Mouse (Mus musculus): ENCODE measurements around the gene Vangl2. TPM values are rescaled to one million over a fixed set of nuclear protein-coding genes. Genes with fewer than 3 reads are reported as not detected.
A peak's percentile ranks its signal among the peaks of the same experiment; 100 is the strongest.

The Vangl2 gene
- polyA plus RNA-seq, 1 experiment from 2014 or later: 63.2 TPM

DNA sequence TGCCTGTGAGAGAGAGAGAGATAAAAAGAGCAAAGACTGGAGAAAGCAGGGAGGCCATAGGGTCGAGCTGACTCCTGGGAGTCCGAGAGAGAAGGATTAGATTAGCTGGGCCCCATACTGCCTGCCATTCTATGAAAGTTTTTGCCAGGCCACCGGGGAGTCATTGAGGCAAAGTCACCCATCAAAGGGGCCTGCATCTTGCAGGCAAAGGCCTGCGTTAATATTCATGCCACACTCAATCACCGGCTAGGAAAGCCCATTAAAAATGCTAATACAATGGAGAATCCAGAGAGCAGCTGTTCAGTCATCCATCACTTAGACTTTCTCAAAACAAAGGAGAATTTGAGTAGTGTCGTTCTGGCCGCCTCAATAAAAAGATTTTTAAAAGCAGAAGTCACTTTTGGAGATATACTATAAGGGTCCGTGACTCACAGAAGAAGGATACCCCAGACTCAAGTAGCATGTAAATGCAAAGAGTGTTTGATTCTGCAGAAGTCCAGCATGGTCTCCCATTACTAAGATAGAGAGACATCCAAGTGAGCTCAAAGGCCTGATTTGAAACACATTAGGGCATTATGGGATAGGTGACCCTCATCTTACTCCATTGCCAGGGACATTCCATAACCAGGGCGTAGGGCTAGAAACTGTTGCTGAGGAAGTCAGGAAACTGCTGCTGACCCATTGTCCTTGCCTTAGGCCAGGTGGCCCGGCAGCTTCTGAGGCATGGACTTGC lies 57.2 kb downstream of the Vangl2 start:
- Histone ChIP-seq H3K9ac (no peak overlapping the region), H3K36me3 (replicated peaks) (no peaks in the 10 kb centered on the region), H3K4me1 (peaks cover 10% of the 10 kb centered on the region), H3K4me3 (replicated peaks) (no peak overlapping the region), H3K27ac (no peak overlapping the region), H3K4me2 (no peak overlapping the region), H3K27me3 (no peaks in the 10 kb centered on the region), H3K9me3 (no peaks in the 10 kb centered on the region)
- ATAC-seq (ENCODE audit: low FRiP score): 0 out of 2 replicates have a peak, but pooled peaks have one; percentile 20
- WGBS: 34% methylated on average over 10 of the region's 10 CpGs

DNA sequence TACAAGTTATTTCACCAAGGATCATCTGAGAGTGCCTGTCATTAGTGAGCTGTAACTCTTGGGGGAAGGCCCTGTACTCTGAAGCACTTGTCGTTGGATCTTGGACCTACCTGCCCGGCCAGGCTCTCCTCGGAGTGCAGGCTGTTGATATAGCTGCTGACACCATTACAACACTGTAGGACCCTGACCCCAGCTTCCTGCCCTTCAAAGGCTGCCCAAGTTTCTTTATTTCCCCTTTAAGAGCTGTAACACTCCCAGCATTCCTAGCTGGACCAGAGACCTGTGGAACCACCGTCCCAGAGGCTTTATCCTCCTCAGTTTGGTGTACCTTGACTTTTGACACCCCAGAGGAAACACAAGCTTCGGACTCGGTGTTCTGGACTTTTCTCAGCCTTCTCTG lies 59.0 kb downstream of the Vangl2 start:
- H3K27me3 ChIP-seq: no peaks in the 10 kb centered on the region
- peaks cover 10% of the 10 kb centered on the region for H3K4me1 ChIP-seq
- no peak overlapping the region for H3K4me3 ChIP-seq (replicated peaks)
- no peaks in the 10 kb centered on the region for H3K36me3 ChIP-seq (replicated peaks)
- no peak for ATAC-seq (ENCODE audit: low FRiP score)
- H3K27ac ChIP-seq: no peak overlapping the region
- no peak overlapping the region for H3K4me2 ChIP-seq
- no peaks in the 10 kb centered on the region for H3K9me3 ChIP-seq
- 86% methylated on average over 6 of the region's 6 CpGs for WGBS
- no peak overlapping the region for H3K9ac ChIP-seq

DNA sequence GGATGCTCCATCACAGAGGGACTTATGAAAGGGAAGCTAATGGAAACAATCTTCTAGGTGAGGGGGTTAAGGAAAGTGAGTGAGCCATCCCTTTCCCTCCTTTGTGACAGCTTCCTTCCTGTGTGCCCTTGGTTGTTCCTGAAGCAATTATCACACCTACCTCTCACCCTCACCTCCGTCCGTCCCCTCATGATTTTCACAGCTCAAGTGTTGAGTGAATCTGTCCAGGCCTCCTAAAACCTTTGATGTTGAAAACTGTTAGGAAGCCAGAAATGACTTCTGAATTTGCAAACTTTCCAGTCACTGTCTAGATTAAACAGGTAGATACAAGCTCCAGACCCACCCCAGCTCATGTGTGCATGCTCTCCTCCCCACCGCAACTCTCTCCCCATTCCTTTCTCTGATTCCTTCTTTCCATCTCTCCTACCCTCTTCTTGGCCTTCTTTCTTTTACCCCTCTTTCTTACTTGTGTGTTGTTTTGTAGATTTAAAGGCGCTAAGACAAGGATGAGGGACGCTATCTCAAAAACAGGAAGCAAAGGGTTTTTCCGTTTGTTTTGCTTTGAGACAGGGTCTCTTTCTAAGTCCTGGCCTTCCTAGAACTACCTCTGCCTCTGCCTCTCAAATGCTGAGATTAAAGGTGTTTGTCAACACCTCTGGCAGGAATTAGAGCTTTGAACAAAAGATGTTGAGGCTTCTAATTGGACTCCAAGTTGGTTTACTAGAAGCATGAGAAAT lies 62.0 kb downstream of the Vangl2 start:
- Histone ChIP-seq H3K9ac (no peak overlapping the region), H3K4me1 (peaks cover 8% of the 10 kb centered on the region), H3K4me2 (no peak overlapping the region), H3K9me3 (no peaks in the 10 kb centered on the region), H3K27me3 (no peaks in the 10 kb centered on the region), H3K27ac (no peak overlapping the region), H3K36me3 (replicated peaks) (no peaks in the 10 kb centered on the region), H3K4me3 (replicated peaks) (no peak overlapping the region)
- WGBS: 93% methylated on average over 6 of the region's 6 CpGs
- no peak for ATAC-seq (ENCODE audit: low FRiP score)

DNA sequence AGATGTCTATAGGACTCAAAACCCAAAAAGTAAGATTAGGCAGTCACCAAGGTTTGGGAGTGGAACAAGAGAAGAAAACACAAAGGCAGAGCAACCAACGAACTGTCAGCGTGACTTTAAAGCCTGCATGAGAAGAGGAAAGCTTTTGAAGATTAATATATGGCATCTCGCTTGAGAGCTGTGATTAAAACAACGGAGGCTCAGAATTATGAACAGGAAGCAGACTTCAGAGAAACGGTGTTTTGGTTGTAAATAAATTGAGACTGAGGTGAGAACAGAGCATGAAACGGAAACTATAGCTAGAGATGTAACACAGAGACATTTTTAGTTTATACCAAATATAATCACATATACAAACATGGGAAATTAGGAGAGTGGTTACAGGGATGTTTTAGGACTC lies 64.6 kb downstream of the Vangl2 start:
- no peaks in the 10 kb centered on the region for H3K9me3 ChIP-seq
- H3K4me2 ChIP-seq: no peak overlapping the region
- no peak overlapping the region for H3K4me3 ChIP-seq (replicated peaks)
- H3K36me3 ChIP-seq (replicated peaks): no peaks in the 10 kb centered on the region
- no peaks in the 10 kb centered on the region; the same call in 1 of the 2 replicates for H3K4me1 ChIP-seq
- WGBS: 82% methylated on average over 6 of the region's 6 CpGs
- no peak overlapping the region for H3K27ac ChIP-seq
- no peak overlapping the region for H3K9ac ChIP-seq
- H3K27me3 ChIP-seq: no peaks in the 10 kb centered on the region
- no peak for ATAC-seq (ENCODE audit: low FRiP score)

DNA sequence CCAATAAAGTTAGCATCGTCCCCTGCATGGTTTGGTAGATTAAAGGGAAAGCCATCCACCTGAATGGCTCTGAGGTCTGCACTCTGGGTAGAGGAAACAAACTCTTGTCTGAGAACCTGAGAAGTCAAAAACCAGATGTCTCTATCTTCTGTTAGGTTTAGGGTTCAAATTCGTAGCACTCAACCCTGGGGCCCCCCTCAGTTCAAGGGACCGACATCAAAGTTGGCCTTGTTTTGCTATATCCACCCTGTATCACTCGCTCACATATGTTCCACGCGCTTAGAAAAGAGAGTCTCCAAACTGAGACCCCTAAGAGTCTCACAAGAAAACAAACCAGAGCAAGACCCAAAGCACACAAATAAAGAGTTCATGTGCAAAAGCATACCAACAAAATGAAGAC lies 66.5 kb downstream of the Vangl2 start:
- no peak overlapping the region for H3K4me2 ChIP-seq
- no peaks in the 10 kb centered on the region for H3K27me3 ChIP-seq
- no peak for ATAC-seq (ENCODE audit: low FRiP score)
- H3K9me3 ChIP-seq: no peaks in the 10 kb centered on the region
- H3K4me1 ChIP-seq: no peaks in the 10 kb centered on the region; the same call in 1 of the 2 replicates
- WGBS: 91% methylated on average over 6 of the region's 6 CpGs
- H3K4me3 ChIP-seq (replicated peaks): no peak overlapping the region
- H3K9ac ChIP-seq: no peak overlapping the region
- H3K36me3 ChIP-seq (replicated peaks): no peaks in the 10 kb centered on the region
- no peak overlapping the region for H3K27ac ChIP-seq

DNA sequence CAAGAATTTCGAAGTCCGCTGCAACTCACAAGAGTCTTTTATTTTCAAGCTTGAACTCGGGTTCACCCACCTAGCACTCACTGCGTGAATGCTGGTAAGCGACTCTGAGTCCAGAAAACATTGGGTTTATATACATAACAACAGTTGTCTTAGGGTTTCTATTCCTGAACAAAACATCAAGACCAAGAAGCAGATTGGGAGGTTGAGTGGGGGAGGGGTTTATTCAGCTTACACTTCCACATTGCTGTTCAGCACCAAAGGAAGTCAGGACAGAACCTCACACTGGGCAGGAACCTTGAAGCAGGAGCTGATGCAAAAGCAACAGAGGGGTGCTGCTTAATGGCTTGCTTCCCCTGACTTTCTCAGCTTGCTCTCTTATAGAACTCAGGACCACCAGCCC lies 67.5 kb downstream of the Vangl2 start:
- WGBS: 90% methylated on average over 5 of the region's 5 CpGs
- no peaks in the 10 kb centered on the region; the same call in 1 of the 2 replicates for H3K4me1 ChIP-seq
- H3K9me3 ChIP-seq: no peaks in the 10 kb centered on the region
- H3K4me3 ChIP-seq (replicated peaks): no peak overlapping the region
- no peaks in the 10 kb centered on the region for H3K36me3 ChIP-seq (replicated peaks)
- H3K4me2 ChIP-seq: no peak overlapping the region
- no peak for ATAC-seq (ENCODE audit: low FRiP score)
- H3K27me3 ChIP-seq: no peaks in the 10 kb centered on the region
- H3K9ac ChIP-seq: no peak overlapping the region
- H3K27ac ChIP-seq: no peak overlapping the region

DNA sequence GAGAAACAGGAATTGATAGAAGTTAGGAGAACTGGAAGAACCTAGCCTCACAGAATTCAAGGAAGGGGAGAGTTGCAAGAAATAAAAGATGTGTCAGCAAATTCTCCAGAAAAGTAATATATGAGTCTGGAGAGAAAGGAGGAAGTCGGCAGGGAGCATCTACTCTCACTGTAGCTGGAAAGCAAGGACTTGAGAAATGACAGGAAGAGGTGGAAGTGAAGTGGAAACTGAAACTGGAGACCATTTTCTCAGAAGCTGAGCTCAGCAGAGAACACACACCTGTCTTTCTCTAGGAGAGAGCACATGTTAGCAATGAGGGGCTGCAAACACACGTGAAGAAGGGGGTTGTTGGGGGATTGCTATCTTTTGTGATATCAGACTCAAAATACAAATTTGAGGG lies 70.8 kb downstream of the Vangl2 start:
- 90% methylated on average over 2 of the region's 2 CpGs for WGBS
- Histone ChIP-seq H3K9ac (no peak overlapping the region), H3K4me3 (replicated peaks) (no peak overlapping the region), H3K4me2 (no peak overlapping the region), H3K36me3 (replicated peaks) (no peaks in the 10 kb centered on the region), H3K27me3 (no peaks in the 10 kb centered on the region), H3K4me1 (no peaks in the 10 kb centered on the region), H3K9me3 (no peaks in the 10 kb centered on the region), H3K27ac (no peak overlapping the region)
- no peak for ATAC-seq (ENCODE audit: low FRiP score)

DNA sequence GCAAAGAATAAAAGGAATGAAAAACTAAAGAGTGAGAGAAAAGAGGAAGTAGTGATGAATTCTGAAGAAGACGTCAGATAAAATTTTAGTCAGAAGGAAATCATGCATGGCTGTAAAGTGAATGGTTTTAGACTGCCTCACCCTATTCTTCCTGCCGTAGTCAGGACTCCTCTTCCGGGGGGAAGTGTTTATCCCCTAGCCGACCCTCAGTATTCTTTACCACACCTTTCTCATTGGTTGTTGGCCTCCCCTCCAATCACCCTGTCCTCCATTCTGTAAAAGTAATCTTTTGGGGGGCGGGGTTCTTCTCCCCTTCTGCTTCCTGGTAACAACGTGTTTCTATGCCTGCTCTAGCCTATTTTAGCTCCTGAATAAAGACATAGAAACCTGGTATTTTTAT lies 73.2 kb downstream of the Vangl2 start:
- H3K9me3 ChIP-seq: no peaks in the 10 kb centered on the region
- no peak for ATAC-seq (ENCODE audit: low FRiP score)
- H3K4me3 ChIP-seq (replicated peaks): no peak overlapping the region
- no peak overlapping the region for H3K9ac ChIP-seq
- WGBS: 76% methylated on average over 6 of the region's 6 CpGs
- no peak overlapping the region for H3K27ac ChIP-seq
- H3K4me2 ChIP-seq: no peak overlapping the region
- no peaks in the 10 kb centered on the region for H3K4me1 ChIP-seq
- H3K36me3 ChIP-seq (replicated peaks): no peaks in the 10 kb centered on the region
- no peaks in the 10 kb centered on the region for H3K27me3 ChIP-seq

Other genes starting within 250 kb of the Vangl2 start
- gene Cd84, start 188.7 kb downstream of the Vangl2 start, polyA plus RNA-seq (2016; fragmentation: Nextera tagmentation; extraction: Ambion mirVana): 0.32 and 0.52 TPM in 2 replicates
- not detected in 2 replicates for gene Gm10521, start 132.8 kb downstream of the Vangl2 start, polyA plus RNA-seq (2016; fragmentation: Nextera tagmentation; extraction: Ambion mirVana)
- gene Slamf6, start 110.9 kb downstream of the Vangl2 start, polyA plus RNA-seq (2016; fragmentation: Nextera tagmentation; extraction: Ambion mirVana): not detected in 2 replicates
- gene Nhlh1, start 29.1 kb upstream of the Vangl2 start, polyA plus RNA-seq (2016; fragmentation: Nextera tagmentation; extraction: Ambion mirVana): 9.0 and 9.8 TPM in 2 replicates
- gene Copa, start 54.1 kb upstream of the Vangl2 start, polyA plus RNA-seq (2016; fragmentation: Nextera tagmentation; extraction: Ambion mirVana): 199 and 222 TPM in 2 replicates
- 107 and 111 TPM in 2 replicates for gene Ncstn, start 54.4 kb upstream of the Vangl2 start, polyA plus RNA-seq (2016; fragmentation: Nextera tagmentation; extraction: Ambion mirVana)
- gene Pex19, start 98.3 kb upstream of the Vangl2 start, polyA plus RNA-seq (2016; fragmentation: Nextera tagmentation; extraction: Ambion mirVana): 157 and 162 TPM in 2 replicates
- 139 and 143 TPM in 2 replicates for gene Dcaf8, start 119.6 kb upstream of the Vangl2 start, polyA plus RNA-seq (2016; fragmentation: Nextera tagmentation; extraction: Ambion mirVana)
- 405 and 443 TPM in 2 replicates for gene Pea15a, start 178.4 kb upstream of the Vangl2 start, polyA plus RNA-seq (2016; fragmentation: Nextera tagmentation; extraction: Ambion mirVana)
- 1.6 and 2.3 TPM in 2 replicates for gene Casq1, start 191.4 kb upstream of the Vangl2 start, polyA plus RNA-seq (2016; fragmentation: Nextera tagmentation; extraction: Ambion mirVana)
- 0.05 and 0.06 TPM in 2 replicates for gene Atp1a4, start 230.0 kb upstream of the Vangl2 start, polyA plus RNA-seq (2016; fragmentation: Nextera tagmentation; extraction: Ambion mirVana)
- 122 and 127 TPM in 2 replicates for gene Igsf8, start 233.2 kb upstream of the Vangl2 start, polyA plus RNA-seq (2016; fragmentation: Nextera tagmentation; extraction: Ambion mirVana)